ENCODE assay signal across 20 mouse cellular contexts in the genomic region with DNA sequence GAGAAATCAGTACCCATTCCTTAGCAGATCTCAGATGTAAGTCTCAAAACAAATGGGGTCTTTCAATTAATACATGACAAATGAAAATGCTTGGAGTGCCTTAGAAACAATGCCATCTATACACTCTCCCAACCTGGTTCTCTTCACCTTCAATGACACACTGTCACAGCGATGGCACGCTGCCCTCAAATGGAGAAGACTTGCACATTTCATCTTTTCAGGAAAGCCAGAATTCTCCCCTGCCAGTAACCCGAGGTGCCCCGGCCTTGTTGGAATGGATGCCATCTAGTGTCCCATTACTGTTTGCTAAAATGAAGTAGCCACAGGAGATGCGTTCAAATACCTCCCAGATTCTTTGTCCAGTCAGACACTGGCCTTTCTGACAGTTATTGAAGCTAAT.
DNase-seq lines count a peak whose midpoint lies in the region; ATAC-seq and TF ChIP-seq lines count a peak whose summit lies in the region.
"Had no signal": no experiment of that assay in that cellular context is flagged by ENCODE, and none has a peak within 500 bp of the region (broad histone marks: within the 10 kb centered on the region; RNA-seq: fewer than 3 reads in every experiment).

No protein-coding gene starts in this region.

- WGBS in hindbrain, postnatal 0 days, result 60% methylated on average over 5 of the region's 5 CpGs
- 75% methylated on average over 5 of the region's 5 CpGs for WGBS in hindbrain, embryonic 12.5 days
- WGBS in limb, embryonic 10.5 days, result 83% methylated on average over 5 of the region's 5 CpGs

- TF ChIP-seq CTCF in hindbrain, postnatal 0 days (IDR thresholded peaks at IDR 0.05; ENCODE audit: low read depth), result no peak; the same call in 1 of the 2 replicates

- H3K27ac ChIP-seq in hindbrain, postnatal 0 days, result no peak overlapping the region
- H3K27ac ChIP-seq in hindbrain, embryonic 12.5 days, result no peak overlapping the region
- H3K27ac ChIP-seq in limb, embryonic 10.5 days, result no peak overlapping the region
- H3K27ac ChIP-seq: embryonic facial prominence, embryonic 15.5 days; heart, embryonic 13.5 days; hindbrain, embryonic 14.5 days; intestine, embryonic 15.5 days; midbrain, embryonic 13.5 days; neural tube, embryonic 13.5 days had no signal

- H3K9ac ChIP-seq in hindbrain, postnatal 0 days (replicated peaks; ENCODE audit: low read length), result no peak overlapping the region
- no peak overlapping the region for H3K9ac ChIP-seq in hindbrain, embryonic 12.5 days
- H3K9ac ChIP-seq: embryonic facial prominence, embryonic 15.5 days; heart, embryonic 13.5 days; hindbrain, embryonic 14.5 days; intestine, embryonic 15.5 days; liver, postnatal 0 days; midbrain, embryonic 13.5 days; neural tube, embryonic 13.5 days had no signal

- no peak for ATAC-seq in hindbrain, postnatal 0 days
- ATAC-seq in hindbrain, embryonic 12.5 days (ENCODE audit: low FRiP score), result no peak
- ATAC-seq: intestine, embryonic 15.5 days; liver, postnatal 0 days; midbrain, embryonic 13.5 days had no signal

- no peaks in the 10 kb centered on the region for H3K9me3 ChIP-seq in hindbrain, postnatal 0 days (ENCODE audit: low read length)
- H3K9me3 ChIP-seq in hindbrain, embryonic 12.5 days (replicated peaks), result no peaks in the 10 kb centered on the region
- no peaks in the 10 kb centered on the region for H3K9me3 ChIP-seq in limb, embryonic 10.5 days (replicated peaks)
- H3K9me3 ChIP-seq: embryonic facial prominence, embryonic 15.5 days; heart, embryonic 13.5 days; intestine, embryonic 15.5 days; midbrain, embryonic 13.5 days; neural tube, embryonic 13.5 days had no signal

- H3K36me3 ChIP-seq in hindbrain, postnatal 0 days (ENCODE audit: insufficient read depth, low read length), result no peaks in the 10 kb centered on the region
- no peaks in the 10 kb centered on the region for H3K36me3 ChIP-seq in hindbrain, embryonic 12.5 days
- no peaks in the 10 kb centered on the region for H3K36me3 ChIP-seq in limb, embryonic 10.5 days
- H3K36me3 ChIP-seq: embryonic facial prominence, embryonic 15.5 days; heart, embryonic 13.5 days; intestine, embryonic 15.5 days; neural tube, embryonic 13.5 days had no signal

- peak; percentile 2 for DNase-seq in adrenal gland, postnatal 25 days
- DNase-seq in adrenal gland, adult (ENCODE audit: inconsistent age in 2 of 2, low spot score in 1 of 2), result no peak
- peak; percentile 29 for DNase-seq in hindbrain, postnatal 0 days (ENCODE audit: low spot score)
- DNase-seq in right cerebral cortex, postnatal 10 days (ENCODE audit: low spot score in 2 of 2), result peak; percentile 58 to 67
- DNase-seq in right cerebral cortex, postnatal 25 days, result no peak
- DNase-seq in limb, embryonic 10.5 days (ENCODE audit: low spot score), result no peak
- no peak for DNase-seq in kidney, postnatal 14 days
- DNase-seq: heart, adult 18-20 months; kidney, adult 9 months; kidney, postnatal 4 days; liver, postnatal 0 days; lung, postnatal 10 days; thymus, postnatal 36 days had no signal

- H3K4me3 ChIP-seq in hindbrain, postnatal 0 days (ENCODE audit: low read length), result no peak overlapping the region
- no peak overlapping the region for H3K4me3 ChIP-seq in hindbrain, embryonic 12.5 days
- no peak overlapping the region for H3K4me3 ChIP-seq in limb, embryonic 10.5 days
- H3K4me3 ChIP-seq: embryonic facial prominence, embryonic 15.5 days; heart, embryonic 13.5 days; intestine, embryonic 15.5 days; midbrain, embryonic 13.5 days; neural tube, embryonic 13.5 days had no signal

- H3K27me3 ChIP-seq in hindbrain, postnatal 0 days (ENCODE audit: insufficient read depth, low read length), result no peaks in the 10 kb centered on the region
- no peaks in the 10 kb centered on the region for H3K27me3 ChIP-seq in hindbrain, embryonic 12.5 days
- H3K27me3 ChIP-seq in limb, embryonic 10.5 days (ENCODE audit: low read depth, poor library complexity, severe bottlenecking), result no peaks in the 10 kb centered on the region
- H3K27me3 ChIP-seq: embryonic facial prominence, embryonic 15.5 days; heart, embryonic 13.5 days; intestine, embryonic 15.5 days; midbrain, embryonic 13.5 days; neural tube, embryonic 13.5 days had no signal

- H3K4me2 ChIP-seq in hindbrain, postnatal 0 days (ENCODE audit: low read depth, low read length), result no peak overlapping the region
- no peak overlapping the region for H3K4me2 ChIP-seq in hindbrain, embryonic 12.5 days (replicated peaks)
- H3K4me2 ChIP-seq: embryonic facial prominence, embryonic 15.5 days; heart, embryonic 13.5 days; hindbrain, embryonic 14.5 days; intestine, embryonic 15.5 days; midbrain, embryonic 13.5 days; neural tube, embryonic 13.5 days had no signal

- H3K4me1 ChIP-seq in hindbrain, postnatal 0 days (ENCODE audit: insufficient read depth, low read length), result peaks cover 4% of the 10 kb centered on the region; the same call in 1 of the 2 replicates
- H3K4me1 ChIP-seq in hindbrain, embryonic 12.5 days, result peaks cover 12% of the 10 kb centered on the region
- H3K4me1 ChIP-seq in limb, embryonic 10.5 days, result no peaks in the 10 kb centered on the region
- H3K4me1 ChIP-seq: embryonic facial prominence, embryonic 15.5 days; intestine, embryonic 15.5 days had no signal

Comparison
In these comparisons a context has a peak if more than half of its experiments do, and no peak if none do; other contexts are left out.
1. DNase-seq: peak in adrenal gland, postnatal 25 days (single experiment), hindbrain, postnatal 0 days (single experiment) and right cerebral cortex, postnatal 10 days (2 of 2); none in adrenal gland, adult (0 of 2), right cerebral cortex, postnatal 25 days (single experiment), limb, embryonic 10.5 days (single experiment) and kidney, postnatal 14 days (single experiment).